Mouse (Mus musculus) CH12.LX (cell line): Measurements from ENCODE around the gene Tcp11. TPM values are rescaled to one million over a fixed set of nuclear protein-coding genes. Genes with fewer than 3 reads are reported as not detected.

Source experiments
- DNase-seq: peaks from one replicate; pipeline ENCODE4 v3.0.0-alpha.2; 2013; ENCODE audit errors: extremely low read depth
- H3K27ac ChIP-seq: 2 replicates; pipeline ENCODE4 v1.5.1; 2012; ENCODE audit warnings: low read depth, mild to moderate bottlenecking, control low read depth, moderate library complexity; ENCODE audit not compliant: insufficient read depth
- H3K27me3 ChIP-seq: replicated peaks from 2 replicates; pipeline ENCODE3; 2012; ENCODE audit warnings: inconsistent platforms
- H3K36me3 ChIP-seq, 2 experiments: replicated peaks in 1 of 2; 2 replicates each; pipeline versions ENCODE3 to v1.6.1; 2012; ENCODE audit warnings: inconsistent platforms in 1 of 2, low read length in 1 of 2, mild to moderate bottlenecking in 1 of 2, mixed read lengths in 1 of 2, moderate library complexity in 1 of 2; ENCODE audit not compliant: control insufficient read depth in 1 of 2, insufficient read depth in 1 of 2
- H3K4me1 ChIP-seq, 2 experiments: 2 replicates each; pipeline ENCODE4 v1.6.1; 2012; ENCODE audit warnings: inconsistent platforms in 1 of 2, moderate library complexity in 1 of 2; ENCODE audit not compliant: insufficient read depth in 2 of 2, control insufficient read depth in 1 of 2
- H3K4me2 ChIP-seq: 2 replicates; pipeline ENCODE4 v1.6.1; 2012; ENCODE audit warnings: low read depth, mild to moderate bottlenecking, control low read depth; ENCODE audit not compliant: poor library complexity, insufficient read depth, severe bottlenecking
- H3K4me3 ChIP-seq, 3 experiments: fragments of 150-350 bp in 1 of 3; sonication (generic) in 1 of 3; replicated peaks in 1 of 3; 2 replicates each; pipeline versions ENCODE3 to v1.5.1; 2011 to 2012; ENCODE audit warnings: low read depth in 2 of 3, low read length in 2 of 3, mild to moderate bottlenecking in 2 of 3, moderate library complexity in 2 of 3, control low read depth in 1 of 3, improper control_type of control experiment in 1 of 3, inconsistent platforms in 1 of 3, mixed read lengths in 1 of 3; ENCODE audit not compliant: poor library complexity in 1 of 3
- H3K79me2 ChIP-seq: replicated peaks from 2 replicates; pipeline ENCODE4 v1.6.1; 2012; ENCODE audit warnings: mild to moderate bottlenecking, moderate library complexity; ENCODE audit not compliant: control insufficient read depth, poor library complexity, insufficient read depth, severe bottlenecking; ENCODE audit errors: extremely low read depth
- H3K9ac ChIP-seq: 2 replicates; pipeline ENCODE4 v1.6.1; 2012; ENCODE audit warnings: low read depth, mild to moderate bottlenecking, control low read depth, moderate library complexity; ENCODE audit not compliant: insufficient read depth
- H3K9me3 ChIP-seq: replicated peaks from 2 replicates; pipeline ENCODE3; 2012; ENCODE audit warnings: low read length, inconsistent platforms, mixed read lengths
- CHD2 ChIP-seq: IDR thresholded peaks from 2 replicates; pipeline ENCODE4 v1.6.1; 2011; ENCODE audit warnings: low read length, improper control_type of control experiment
- ELF1 ChIP-seq: IDR thresholded peaks from 2 replicates; pipeline ENCODE4 v1.6.1; 2014; ENCODE audit warnings: low read depth, mild to moderate bottlenecking, inconsistent platforms, low read length, improper control_type of control experiment
- GABPA ChIP-seq: IDR thresholded peaks from 2 replicates; pipeline ENCODE4 v1.6.1; 2012; ENCODE audit warnings: low read depth, low read length, improper control_type of control experiment, inconsistent platforms; ENCODE audit not compliant: insufficient replicate concordance
- JUN ChIP-seq: IDR thresholded peaks from 2 replicates; pipeline ENCODE4 v1.6.1; 2011; ENCODE audit warnings: low read depth, mild to moderate bottlenecking, low read length, improper control_type of control experiment, moderate library complexity; ENCODE audit not compliant: insufficient read depth
- NELFE ChIP-seq: IDR thresholded peaks from 2 replicates; pipeline ENCODE4 v1.6.1; 2011; ENCODE audit warnings: low read depth, low read length, improper control_type of control experiment
- UBTF ChIP-seq: IDR thresholded peaks from 2 replicates; pipeline ENCODE4 v1.6.1; 2012; ENCODE audit warnings: low read depth, mild to moderate bottlenecking, inconsistent platforms, low read length, improper control_type of control experiment, moderate library complexity
- ZMIZ1 ChIP-seq: IDR thresholded peaks from 2 replicates; pipeline ENCODE4 v1.6.1; 2012; ENCODE audit warnings: low read depth, mild to moderate bottlenecking, inconsistent platforms, low read length, improper control_type of control experiment
- dilution Hi-C: fragments of 300-500 bp; cut with MboI; formaldehyde crosslinking; loops from 2 replicates; pipeline ENCODE4 v1.14.3; 2020; ENCODE audit warnings: low sequenced_read_pairs; ENCODE audit not compliant: extremely low pct_unique_long_range_greater_than_20kb, extremely low pct_ligation_motif_present
- in situ Hi-C: fragments of 300-500 bp; cut with MboI; formaldehyde crosslinking; loops from 3 replicates; pipeline ENCODE4 v1.14.3; 2019; ENCODE audit warnings: low sequenced_read_pairs, low pct_ligation_motif_present, low pct_unique_long_range_greater_than_20kb, mixed read lengths
- polyA plus RNA-seq: library from polyadenylated mRNA; unstranded; fragments of >175 nt; gene quantifications from 2 replicates; pipeline ENCODE4 v1.2.1, GENCODE M21; 2012; ENCODE audit warnings: low read depth; ENCODE audit not compliant: insufficient read length
- total RNA-seq, 2 experiments: library from RNA; depleted of rRNA; stranded (reverse); fragments of 300-350 nt in 1 of 2; fragments of >200 nt in 1 of 2; gene quantifications; 2 replicates each; pipeline ENCODE4 v1.2.3; 2012 to 2014

The Tcp11 gene
- total and polyA plus RNA-seq, 3 experiments: not detected

GRCm38 (mm10) chr17:28047520-28047919, 32.9 kb downstream of the Tcp11 start:
- H3K27ac ChIP-seq: no peak overlapping the region
- H3K4me1 ChIP-seq: peaks cover 0 to 6% of the 10 kb centered on the region in 2 experiments; a peak in 2 of 4 replicates
- TF ChIP-seq ELF1 (no peak), ZMIZ1 (no peak)
- DNase-seq: no peak
- dilution Hi-C loops (no loop called here), in situ Hi-C loops (loop anchor here (5.0 kb wide), 1 partner anchor 60 kb away; no protein-coding TSS in a partner anchor)
- H3K9me3 ChIP-seq: no peaks in the 10 kb centered on the region
- H3K9ac ChIP-seq: no peak overlapping the region
- no peak overlapping the region for H3K4me2 ChIP-seq
- no peaks in the 10 kb centered on the region for H3K79me2 ChIP-seq
- no peak overlapping the region for H3K4me3 ChIP-seq
- peaks cover 0 to 42% of the 10 kb centered on the region in 2 experiments for H3K36me3 ChIP-seq
- H3K27me3 ChIP-seq: no peaks in the 10 kb centered on the region

GRCm38 (mm10) chr17:28047017-28047416, 33.4 kb downstream of the Tcp11 start:
- H3K36me3 ChIP-seq: peaks cover 0 to 42% of the 10 kb centered on the region in 2 experiments
- dilution Hi-C loops: no loop called here
- no peak for DNase-seq

GRCm38 (mm10) chr17:28042299-28042771, 38.1 kb downstream of the Tcp11 start:
- peaks cover 0 to 62% of the 10 kb centered on the region in 2 experiments for H3K36me3 ChIP-seq
- TF ChIP-seq NELFE: no peak
- TF ChIP-seq CHD2: no peak
- TF ChIP-seq GABPA: no peak
- DNase-seq: no peak
- H3K4me1 ChIP-seq: no peaks in the 10 kb centered on the region
- in situ Hi-C loops: no loop called here
- dilution Hi-C loops: no loop called here
- H3K4me3 ChIP-seq: no peak overlapping the region
- H3K4me2 ChIP-seq: no peak overlapping the region
- no peaks in the 10 kb centered on the region for H3K79me2 ChIP-seq
- H3K9ac ChIP-seq: no peak overlapping the region
- no peak overlapping the region for H3K27ac ChIP-seq
- H3K9me3 ChIP-seq: no peaks in the 10 kb centered on the region
- no peaks in the 10 kb centered on the region for H3K27me3 ChIP-seq

More at GRCm38 (mm10) chr17:28047017-28047416, 33.4 kb downstream of the Tcp11 start:
- peaks cover 0 to 6% of the 10 kb centered on the region in 2 experiments; a peak in 2 of 4 replicates for H3K4me1 ChIP-seq
- H3K4me2 ChIP-seq: no peak overlapping the region
- no peak overlapping the region for H3K27ac ChIP-seq
- no peak overlapping the region for H3K4me3 ChIP-seq
- no peak overlapping the region for H3K9ac ChIP-seq
- no peaks in the 10 kb centered on the region for H3K27me3 ChIP-seq
- no peaks in the 10 kb centered on the region for H3K79me2 ChIP-seq
- in situ Hi-C loops: loop anchor here (5.0 kb wide), 1 partner anchor 60 kb away; no protein-coding TSS in a partner anchor
- TF ChIP-seq JUN: no peak
- H3K9me3 ChIP-seq: no peaks in the 10 kb centered on the region

GRCm38 (mm10) chr17:28041298-28041697, 39.1 kb downstream of the Tcp11 start:
- H3K27ac ChIP-seq: no peak overlapping the region
- no peak overlapping the region for H3K4me3 ChIP-seq
- peaks cover 0 to 59% of the 10 kb centered on the region in 2 experiments for H3K36me3 ChIP-seq
- dilution Hi-C loops: no loop called here
- no peaks in the 10 kb centered on the region for H3K9me3 ChIP-seq
- in situ Hi-C loops: no loop called here
- H3K4me1 ChIP-seq: no peaks in the 10 kb centered on the region
- no peak overlapping the region for H3K9ac ChIP-seq
- no peaks in the 10 kb centered on the region for H3K79me2 ChIP-seq
- H3K4me2 ChIP-seq: no peak overlapping the region
- no peak for DNase-seq
- H3K27me3 ChIP-seq: no peaks in the 10 kb centered on the region
- TF ChIP-seq UBTF: no peak
- TF ChIP-seq, all 38 proteins: peak for 0
